Mouse (Mus musculus) left cerebral cortex, adult 11 months (tissue): ENCODE data around the gene Ssb.

Experiments
- DNase-seq: peaks from one replicate; pipeline ENCODE4 v3.0.0; 2022; ENCODE audit warnings: low spot score

The Ssb gene

DNA sequence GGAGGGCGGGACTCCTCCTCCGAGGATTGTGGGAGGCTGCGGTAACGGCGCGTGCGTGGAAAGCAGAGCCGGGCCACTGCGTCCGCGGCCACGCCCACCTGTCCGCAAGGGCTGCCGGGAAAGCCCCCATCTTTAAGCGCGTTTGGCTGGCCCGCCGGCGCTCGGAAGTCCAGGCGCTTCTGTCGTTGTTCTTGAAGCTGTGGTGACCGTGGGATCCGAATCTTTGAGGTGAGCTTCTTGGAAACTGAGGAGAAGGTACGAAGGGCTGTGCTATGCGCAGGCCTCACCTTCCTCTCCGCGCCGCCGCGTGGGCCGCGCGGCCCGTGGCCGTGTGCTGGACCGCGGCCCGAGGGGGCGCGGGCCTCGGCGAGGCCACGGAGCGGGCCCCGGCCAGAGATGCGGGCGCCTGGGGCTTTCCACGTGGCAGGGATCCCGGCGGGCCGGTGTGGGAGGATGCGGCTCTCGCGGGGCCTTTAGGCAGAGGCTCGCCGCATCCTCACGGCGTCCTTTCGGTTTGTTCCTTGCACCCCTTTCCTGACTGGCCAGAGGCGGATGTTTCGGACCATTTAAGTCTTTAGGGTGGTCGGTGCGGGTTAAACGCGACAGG is at the start of gene Ssb:
Gene Ssb, plus strand, starts transcription at position 78 of the 607 bp plus-strand sequence.
- peak; percentile 88 for DNase-seq

DNA sequence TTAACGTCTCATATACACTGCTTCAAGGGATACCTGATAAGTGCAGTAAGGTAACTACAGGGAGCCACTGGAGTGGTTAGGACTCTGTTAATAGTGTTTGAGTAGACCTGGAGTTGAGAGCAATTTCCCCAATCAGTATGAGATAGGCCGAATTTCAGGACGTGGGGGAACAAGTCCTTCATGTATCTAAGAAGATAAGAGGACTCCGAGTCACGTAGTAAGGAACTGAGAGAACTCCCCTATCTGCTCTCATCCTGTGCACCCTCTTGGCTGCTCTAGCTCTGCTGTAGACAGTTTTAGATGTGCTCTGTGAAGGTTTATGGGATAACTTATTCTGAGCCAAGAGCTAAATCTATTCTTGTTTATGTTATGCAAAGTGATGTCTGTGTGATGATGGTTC is 44.8 kb upstream of the Ssb start:
- DNase-seq, result no peak

DNA sequence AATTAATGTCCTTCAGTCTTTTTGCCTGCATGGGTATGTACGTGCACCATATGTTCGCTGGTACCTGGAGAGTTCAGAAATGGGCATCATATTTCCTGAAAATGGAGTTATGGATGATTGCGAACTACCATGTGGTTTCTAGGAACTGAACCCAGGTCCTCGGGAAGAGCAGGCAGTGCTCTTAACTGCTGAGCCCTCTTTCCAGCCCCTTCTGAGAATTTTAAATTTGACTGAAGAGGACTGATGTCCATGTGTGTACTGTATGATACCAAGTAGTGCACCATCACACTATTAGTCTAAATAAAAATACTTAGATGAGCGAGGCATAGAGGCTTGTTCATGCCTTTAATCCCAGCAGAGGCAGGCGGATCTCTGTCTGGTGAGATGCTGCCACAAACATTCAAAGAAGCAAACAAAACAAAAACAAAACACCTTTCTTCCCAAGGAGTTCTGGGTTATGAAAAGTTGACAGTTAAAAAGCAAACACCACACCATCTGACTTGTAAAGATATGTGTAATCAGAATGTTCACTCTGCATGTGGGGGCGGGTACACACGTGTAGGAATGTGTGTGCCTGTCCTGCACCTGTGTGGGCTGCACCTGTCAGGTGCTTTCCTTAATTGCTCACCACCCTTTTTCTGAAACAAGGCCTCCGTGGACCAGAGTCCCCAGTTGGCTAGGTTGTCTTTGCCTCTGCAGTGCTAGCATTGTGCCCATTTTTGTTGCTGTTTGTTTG is 42.8 kb upstream of the Ssb start:
- DNase-seq, result no peak

DNA sequence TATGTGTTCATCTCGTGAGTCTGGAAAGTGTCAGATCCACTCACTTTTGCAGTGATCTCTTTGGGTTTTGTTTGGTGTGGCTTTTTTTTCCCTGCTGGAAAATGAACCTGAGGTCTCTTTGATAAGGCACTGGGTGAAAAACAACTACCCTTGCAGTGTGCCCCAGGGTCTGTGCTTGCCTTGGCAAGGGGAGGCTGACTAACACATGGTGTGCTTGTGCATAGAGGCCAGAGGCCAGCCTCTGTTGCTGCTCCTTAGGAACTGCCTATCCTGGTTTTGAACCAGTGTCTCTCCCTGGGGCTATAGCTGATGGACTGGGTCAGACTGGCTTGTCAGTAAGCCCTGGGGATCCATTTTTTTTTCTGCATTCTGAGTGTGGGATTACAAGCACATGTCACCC is 41.2 kb upstream of the Ssb start:
- DNase-seq, result no peak

DNA sequence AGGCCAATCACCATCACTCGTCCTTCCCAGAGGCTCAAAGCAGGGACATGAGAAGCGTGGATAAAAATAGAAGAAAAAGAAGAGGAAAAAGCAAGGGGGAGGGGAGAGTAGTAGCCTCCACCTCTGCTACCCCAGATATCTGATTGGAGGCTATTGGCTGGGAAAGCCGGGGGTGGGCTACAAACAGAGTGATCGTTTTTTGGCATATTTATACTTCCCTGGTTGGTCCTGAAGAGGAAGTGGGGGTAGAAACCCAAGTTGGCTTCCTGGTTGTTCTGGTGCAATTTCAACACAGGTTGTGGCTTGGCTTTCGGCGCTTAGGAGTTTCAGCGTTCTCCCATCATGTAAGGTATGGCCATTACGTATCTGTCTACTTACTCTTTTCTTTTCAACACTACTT is 39.7 kb upstream of the Ssb start, which contains the start of gene Klhl23:
Gene Klhl23, plus strand, starts transcription at position 234 of the 400 bp plus-strand sequence.
- no peak for DNase-seq

DNA sequence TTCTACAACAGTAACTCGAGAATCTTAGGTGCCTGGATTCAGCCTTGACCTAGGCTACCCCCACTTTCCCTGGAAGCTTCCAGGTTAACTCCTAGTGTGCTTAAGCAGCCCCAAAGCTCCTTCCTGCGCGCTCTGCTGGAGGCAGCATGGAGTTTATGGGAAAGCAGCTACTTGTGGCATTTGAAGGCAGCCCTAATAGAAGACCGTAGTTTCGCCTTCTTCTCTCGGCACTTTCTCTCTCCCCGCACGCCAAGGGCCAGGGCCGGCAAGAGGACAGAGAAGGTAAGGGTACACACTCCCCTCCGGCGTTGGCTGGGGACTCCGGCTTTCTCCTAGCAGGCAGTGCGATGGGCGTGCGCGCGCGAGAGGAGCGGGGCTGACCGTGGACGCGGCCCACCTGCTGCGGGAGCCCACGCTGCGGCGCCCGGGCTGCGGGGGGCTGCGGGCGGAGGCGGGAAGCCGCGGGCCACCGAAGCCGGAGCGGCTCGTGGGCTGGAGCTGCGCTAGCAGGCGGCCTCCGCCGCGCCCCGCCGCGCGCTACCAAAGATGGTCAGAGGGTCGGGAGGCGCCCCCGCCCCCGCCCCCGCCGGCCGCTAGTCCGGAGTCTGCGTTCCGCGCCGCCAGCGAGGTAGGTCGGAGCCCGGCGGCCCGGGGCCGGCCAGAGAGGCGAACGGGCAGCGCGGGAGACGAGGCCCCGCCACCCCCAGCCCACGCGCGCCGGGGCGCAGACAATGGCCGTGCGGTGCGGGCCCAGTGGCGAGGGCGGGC is 38.8 kb upstream of the Ssb start:
- DNase-seq, result no peak

DNA sequence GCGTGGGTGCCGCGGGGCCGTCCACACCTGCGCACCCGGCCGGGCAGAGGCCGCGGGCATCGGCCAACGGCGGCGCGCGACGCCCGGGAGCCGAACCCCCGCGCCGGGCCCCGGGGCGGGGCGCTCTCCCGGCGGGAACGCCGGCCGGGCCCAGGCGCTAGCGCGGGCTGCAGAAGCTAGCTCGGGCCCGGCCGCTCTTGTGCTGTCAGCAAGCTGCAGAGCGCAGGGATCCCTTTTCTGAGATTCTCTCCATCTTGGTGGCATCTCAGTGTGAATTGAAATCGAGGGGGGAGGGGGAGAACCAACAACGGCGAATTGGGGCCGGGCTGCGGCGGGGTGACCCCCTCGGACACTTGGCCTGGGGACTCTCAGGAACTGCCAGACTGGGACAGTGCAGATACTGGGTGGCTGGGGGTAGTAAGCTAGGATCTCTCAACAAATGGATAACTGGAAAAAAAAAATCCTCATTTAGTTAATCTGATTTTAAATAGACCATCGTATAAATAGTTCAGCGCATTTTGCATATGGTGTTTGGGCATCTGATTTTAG is 38.2 kb upstream of the Ssb start:
- no peak for DNase-seq

DNA sequence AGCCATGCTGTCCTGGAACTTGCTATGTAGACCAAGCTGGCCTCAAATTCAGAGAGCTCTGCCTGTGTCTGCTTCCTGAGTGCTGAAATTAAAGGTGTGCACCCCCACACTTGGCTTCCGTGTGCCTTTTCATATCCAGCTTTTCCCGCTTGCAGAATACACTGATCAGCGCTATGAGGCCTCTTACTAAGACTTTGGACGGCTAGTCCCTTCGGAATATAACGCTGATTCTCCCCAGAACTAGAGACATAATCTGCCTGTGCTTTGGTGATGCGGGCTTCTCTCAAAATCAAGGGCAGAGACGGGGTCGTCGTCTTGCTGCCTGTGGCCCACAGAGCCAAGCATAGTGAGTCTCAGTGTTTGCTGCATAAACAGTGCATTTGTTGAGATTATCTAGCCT is 35.5 kb upstream of the Ssb start:
- no peak for DNase-seq

DNA sequence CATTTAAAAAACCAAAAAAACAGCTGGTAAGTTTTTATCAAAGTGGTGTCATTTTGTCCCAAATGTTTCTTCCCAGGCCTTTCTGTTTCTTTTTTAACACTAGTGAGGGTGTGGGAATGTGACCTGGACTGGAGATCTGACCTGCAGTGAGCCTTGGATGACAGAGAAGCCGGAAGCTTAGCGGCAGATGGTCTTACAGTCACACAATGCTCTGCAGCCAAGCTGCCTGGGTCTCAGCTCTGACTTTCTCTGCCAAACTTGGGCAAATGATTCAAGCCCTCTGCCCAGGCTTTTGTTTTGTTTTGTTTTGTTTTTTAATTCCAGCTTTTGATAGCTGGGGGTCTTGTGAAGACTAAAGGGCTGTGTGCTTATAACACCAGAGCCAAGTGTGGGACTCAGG is 35.0 kb upstream of the Ssb start:
- no peak for DNase-seq

DNA sequence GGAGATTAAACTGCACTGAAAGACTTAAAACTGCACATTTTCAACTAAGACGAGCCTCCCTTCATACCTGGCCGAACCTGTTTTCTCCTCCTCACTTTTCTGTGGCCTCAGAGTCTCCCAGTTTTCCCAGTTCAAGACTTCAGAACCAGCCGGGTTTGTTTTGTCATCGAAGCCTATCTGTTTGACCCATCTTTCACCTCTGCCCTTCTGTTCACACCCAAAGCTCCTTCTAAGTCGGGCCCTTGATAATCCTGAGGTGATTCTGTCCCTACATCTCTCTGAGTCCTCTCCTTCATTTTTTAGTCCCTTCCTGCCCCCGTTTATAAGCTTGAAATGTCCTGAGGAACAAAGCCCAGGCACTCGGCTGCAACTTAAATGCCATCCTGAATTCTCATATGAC is 33.3 kb upstream of the Ssb start:
- DNase-seq, result no peak

DNA sequence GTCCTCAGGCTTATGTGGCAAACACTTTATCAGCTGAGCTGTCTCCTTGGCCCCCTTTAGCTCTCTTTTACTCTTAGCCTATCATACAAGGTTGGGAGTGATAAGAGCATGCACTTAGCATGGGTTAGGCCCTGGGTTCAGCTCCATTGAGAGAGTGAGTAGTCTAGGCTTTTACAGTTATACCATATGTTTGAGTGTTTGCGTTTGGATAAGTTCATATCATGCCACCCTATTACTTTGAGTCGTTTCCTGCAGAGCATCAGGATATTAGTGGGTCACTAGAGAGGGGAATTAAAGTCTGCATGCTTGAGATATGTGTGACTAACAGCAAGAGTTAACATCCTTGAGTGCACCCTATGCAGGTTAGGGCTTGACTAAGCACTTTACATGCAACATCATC is 31.7 kb upstream of the Ssb start:
- no peak for DNase-seq

DNA sequence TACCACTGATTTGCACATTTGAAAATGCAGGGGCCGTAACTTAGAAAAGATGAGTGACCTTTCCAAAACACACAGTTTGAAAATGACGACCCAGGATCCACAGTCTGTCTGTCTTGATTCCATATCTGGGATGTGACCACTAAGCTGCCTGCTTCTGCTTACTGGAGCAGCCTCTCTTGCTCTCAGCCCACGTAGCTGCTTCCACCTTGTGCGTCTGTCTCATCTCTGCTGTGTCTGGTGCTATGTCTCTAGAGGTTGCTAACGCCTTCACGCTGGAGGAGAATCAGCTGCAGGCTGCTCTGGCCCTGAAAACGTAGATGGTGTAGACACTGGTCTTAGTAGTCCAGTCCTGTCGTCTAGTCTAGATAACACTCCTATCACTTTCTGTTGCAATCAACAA is 31.2 kb upstream of the Ssb start:
- no peak for DNase-seq

DNA sequence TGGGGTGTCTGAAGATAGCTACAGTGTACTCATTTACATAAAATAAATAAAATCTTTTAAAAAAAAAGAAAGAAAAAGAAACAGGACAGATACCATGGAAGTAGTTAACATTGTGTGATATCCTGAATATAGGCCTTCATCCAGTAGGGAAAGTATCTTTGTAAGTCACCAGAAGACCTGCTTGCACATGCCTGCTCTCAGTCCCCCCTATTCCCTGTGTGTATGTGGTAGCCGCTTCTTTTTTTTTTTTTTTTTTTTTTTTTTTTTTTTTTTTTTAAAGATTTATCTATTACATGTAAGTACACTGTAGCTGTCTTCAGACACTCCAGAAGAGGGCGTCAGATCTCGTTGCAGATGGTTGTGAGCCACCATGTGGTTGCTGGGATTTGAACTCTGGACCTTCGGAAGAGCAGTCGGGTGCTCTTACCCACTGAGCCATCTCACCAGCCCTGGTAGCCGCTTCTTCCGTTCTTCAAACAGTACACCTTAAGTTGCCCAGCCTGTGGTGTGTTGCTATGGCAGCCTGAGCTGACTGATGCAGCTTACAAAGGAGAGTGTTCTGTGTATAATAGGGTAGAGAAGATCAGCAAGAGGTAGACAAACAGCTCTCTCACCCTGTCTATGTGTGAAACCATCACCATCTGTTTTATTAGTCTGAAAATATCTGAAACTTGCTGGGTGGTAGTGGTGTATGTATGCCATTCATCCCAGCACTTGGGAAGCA is 24.0 kb upstream of the Ssb start:
- DNase-seq, result no peak

DNA sequence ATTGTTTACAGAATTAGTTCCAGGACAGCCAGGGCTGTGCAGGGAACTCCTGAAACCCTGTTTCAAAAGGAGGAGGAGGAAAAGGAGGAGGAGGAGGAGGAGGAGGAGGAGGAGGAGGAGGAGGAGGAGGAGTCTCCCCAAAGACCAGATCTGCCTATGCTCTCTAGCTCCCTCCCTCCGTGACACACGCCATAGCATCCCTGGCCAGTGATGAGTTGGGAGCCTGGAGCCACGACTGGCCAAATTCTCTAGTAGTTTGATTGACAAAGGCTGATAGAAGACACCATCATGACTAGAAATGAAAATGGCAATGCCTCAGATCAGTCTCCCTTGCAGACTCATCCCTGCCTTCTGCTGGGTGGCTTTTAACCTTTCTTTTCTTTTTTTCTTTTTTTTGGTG is 23.4 kb upstream of the Ssb start:
- DNase-seq, result no peak

DNA sequence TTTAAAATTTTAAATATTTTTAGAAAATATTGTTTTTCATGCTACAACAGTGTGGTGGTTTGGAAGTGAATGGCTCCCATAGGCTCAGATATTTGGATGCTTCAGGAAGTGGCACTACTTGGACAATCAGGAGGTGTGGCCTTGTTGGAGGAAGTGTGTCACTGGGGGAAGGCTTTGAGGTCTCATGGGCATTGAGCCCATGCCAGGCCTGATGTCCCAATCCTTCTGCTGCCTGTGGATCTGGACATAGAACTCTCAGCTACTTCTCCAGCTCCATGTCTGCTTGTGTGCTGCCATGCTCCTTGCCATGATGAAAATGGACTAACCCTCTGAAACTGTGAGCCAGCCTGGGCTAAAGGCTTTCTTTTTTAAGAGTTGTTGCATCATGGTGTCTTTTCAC is 22.7 kb upstream of the Ssb start:
- DNase-seq, result no peak

DNA sequence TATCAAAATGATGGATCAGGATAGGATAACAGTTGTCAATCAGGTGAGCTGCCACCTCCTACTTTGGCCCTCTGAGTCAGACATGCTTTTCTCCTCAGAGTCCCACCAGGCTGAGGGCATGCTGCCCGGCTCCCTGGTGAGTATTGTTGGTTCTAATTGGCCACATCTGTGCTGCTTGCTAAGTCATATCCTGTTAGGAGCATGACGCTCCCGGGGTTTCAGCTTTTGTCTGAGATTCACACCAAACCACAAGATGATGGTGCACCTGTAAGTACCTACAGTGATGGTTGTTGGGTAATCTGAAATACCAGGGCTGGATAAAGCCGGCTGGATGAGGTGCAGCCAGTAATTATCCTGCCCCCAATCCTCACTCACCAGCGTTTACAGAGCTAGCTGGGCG is 21.1 kb upstream of the Ssb start:
- DNase-seq, result no peak

DNA sequence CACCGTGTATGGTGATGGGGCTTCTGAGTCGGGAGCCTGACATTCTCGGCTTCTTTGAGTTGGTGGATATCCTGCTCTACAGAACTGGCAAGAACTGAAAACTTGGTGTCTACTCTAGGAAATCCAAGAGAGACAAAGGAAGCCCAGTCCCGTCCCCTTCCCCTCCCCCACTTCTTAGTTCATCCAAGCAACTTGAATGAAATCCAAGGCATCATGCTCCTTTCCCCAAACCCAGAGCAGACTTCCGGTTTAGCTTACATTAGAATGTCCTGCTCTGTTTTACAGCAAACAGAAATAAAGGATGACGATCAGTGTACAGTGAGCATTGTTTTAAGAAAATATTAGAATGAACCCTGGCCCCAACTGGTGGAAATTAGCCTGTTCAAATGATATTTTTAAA is 12.1 kb upstream of the Ssb start:
- no peak for DNase-seq

DNA sequence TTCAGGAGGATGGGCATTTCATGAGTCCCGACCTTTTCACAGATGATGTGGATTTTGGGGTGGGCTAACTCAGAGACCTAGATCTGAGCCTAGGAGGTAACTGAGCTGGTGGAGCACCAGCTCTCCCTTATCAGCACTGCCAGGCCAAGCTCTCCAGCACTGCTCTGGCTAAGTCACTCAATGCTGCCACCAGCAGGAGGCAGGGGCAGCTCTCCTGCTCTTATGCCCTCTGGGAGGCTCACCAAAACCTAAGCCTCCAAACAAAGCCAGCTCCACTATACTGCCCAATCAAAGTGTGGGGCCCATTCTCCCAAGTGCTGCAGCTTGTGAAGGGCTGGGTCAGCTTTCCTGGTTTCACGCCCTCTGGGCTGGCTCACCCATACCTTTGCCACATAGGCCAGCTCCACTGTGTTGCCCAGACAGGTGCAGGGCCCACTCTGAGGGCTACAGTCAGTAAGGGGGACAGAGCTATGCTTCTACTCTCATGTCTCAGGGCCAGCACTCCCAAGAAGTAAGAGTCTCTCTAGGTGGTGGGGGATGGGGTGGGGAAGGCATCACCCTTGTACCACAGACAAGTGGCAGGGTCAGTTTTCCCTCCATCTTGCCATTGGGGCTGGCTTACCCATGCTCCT is 9.8 kb upstream of the Ssb start:
- DNase-seq, result no peak

DNA sequence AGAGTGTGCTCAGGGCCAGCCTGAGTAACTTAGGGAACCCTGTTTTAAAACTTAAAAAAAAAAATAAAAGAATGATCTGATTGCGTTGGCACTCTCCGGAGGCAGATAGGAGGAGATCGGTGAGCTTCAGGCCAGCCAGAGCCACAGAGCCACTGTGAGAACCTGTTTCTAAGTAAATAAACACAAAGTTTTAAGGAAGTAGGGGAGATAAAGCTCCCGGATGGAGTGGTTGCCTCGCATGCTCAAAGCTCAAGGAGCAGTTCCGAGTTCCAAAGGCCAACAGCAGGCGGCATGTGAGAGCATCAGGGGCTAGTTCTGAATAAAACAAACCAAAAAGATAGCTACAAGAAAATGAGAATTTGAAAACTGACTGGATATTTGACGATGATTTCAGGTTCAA is 5.0 kb upstream of the Ssb start:
- no peak for DNase-seq

DNA sequence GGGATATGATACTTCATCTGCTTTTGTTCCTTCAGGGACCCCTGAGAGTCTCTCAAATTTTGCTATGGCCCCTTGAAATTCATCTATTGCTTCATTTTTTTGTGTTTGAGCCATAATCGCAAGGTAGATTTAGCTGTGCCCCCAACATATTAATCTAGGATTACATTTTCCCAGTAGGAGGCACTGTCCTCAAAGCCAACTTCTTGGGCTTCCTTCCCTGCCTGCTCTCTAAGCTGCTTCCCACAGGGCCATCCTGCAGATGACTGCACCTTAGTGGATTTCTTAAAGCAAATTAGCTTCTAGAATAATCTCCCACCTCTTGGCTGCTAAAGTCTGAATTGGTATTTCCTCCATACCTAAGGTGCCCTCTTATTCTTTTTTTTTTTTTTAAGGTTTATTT is 3.5 kb upstream of the Ssb start:
- DNase-seq, result no peak

DNA sequence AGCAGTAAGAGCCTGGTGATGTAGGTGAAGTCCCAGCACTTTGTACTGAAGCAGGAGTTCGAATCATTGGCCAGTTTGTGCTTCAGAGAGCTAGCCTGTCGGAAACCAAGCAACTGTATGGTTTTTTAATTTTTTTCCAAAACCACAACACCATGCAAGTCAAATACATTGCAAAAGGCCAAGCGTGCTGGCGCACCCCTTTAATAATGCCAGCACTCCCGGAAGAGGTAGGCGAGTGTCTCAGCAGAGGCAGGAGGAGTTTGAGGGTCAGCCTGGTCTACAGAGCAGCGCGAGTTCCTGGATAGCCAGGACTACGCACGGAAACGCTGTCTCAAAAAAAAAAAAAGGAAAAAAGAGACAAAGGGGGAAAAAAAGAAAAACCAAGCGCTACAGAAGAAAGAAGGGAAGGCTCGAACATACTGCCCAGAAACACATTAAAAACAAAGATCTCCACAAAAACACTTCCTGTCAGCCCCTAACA is 350 bp upstream of the Ssb start:
- no peak for DNase-seq
